Comparison of ENCODE assay signal across 9 mouse cellular contexts in genomic region chr7:141227796-141228195, GRCm38 (mm10). TPM values are rescaled to one million over a fixed set of nuclear protein-coding genes. Genes with fewer than 3 reads are reported as not detected.
A peak's percentile ranks its signal among the peaks of the same experiment; 100 is the strongest.
DNase-seq lines count a peak whose midpoint lies in the region; ATAC-seq and TF ChIP-seq lines count a peak whose summit lies in the region.
"Had no signal": no experiment of that assay in that cellular context is flagged by ENCODE, and none has a peak within 500 bp of the region (broad histone marks: within the 10 kb centered on the region; RNA-seq: fewer than 3 reads in every experiment).

No protein-coding gene starts in this region.

- H3K36me3 ChIP-seq in heart, embryonic 13.5 days: peaks cover 24% of the 10 kb centered on the region
- peaks cover 26% of the 10 kb centered on the region for H3K36me3 ChIP-seq in hindbrain, embryonic 14.5 days (replicated peaks; ENCODE audit: control insufficient read depth, insufficient read depth)
- peaks cover 12% of the 10 kb centered on the region; the same call in 1 of the 2 replicates for H3K36me3 ChIP-seq in midbrain, embryonic 11.5 days (ENCODE audit: control insufficient read depth, insufficient read depth, low read length)

- intact Hi-C loops in heart, postnatal 36 days (cut with DNase I): loop anchor here (2.0 to 5.0 kb wide), 2 partner anchors 100 to 135 kb away; partner anchors contain the start of genes Deaf1 and Tmem80

- no peak for TF ChIP-seq CTCF in cortical plate, adult 2 months (IDR thresholded peaks at IDR 0.05; ENCODE audit: extremely low read depth, insufficient read depth, low read length)

- H3K4me2 ChIP-seq in heart, embryonic 13.5 days: peak overlapping the region; percentile 97
- peak overlapping the region; percentile 98 for H3K4me2 ChIP-seq in hindbrain, embryonic 14.5 days (replicated peaks)
- H3K4me2 ChIP-seq in midbrain, embryonic 11.5 days: peak overlapping the region; percentile 98; the same call in 1 of the 2 replicates

- peak overlapping the region; percentile 98 for H3K9ac ChIP-seq in heart, embryonic 13.5 days
- no peak overlapping the region for H3K9ac ChIP-seq in hindbrain, embryonic 14.5 days
- H3K9ac ChIP-seq in midbrain, embryonic 11.5 days (ENCODE audit: low read length): no peak overlapping the region; the same call in 1 of the 2 replicates

- H3K9me3 ChIP-seq in heart, embryonic 13.5 days: no peaks in the 10 kb centered on the region
- H3K9me3 ChIP-seq in hindbrain, embryonic 14.5 days (ENCODE audit: control insufficient read depth, low read length): no peaks in the 10 kb centered on the region
- no peaks in the 10 kb centered on the region for H3K9me3 ChIP-seq in midbrain, embryonic 11.5 days (ENCODE audit: control insufficient read depth, low read length)

- no peak for DNase-seq in heart, postnatal 36 days
- DNase-seq in hindbrain, embryonic 14.5 days (ENCODE audit: low spot score): no peak
- no peak for DNase-seq in midbrain, embryonic 11.5 days (ENCODE audit: low spot score, missing footprints)
- DNase-seq in frontal cortex, postnatal 10 days (ENCODE audit: low spot score in 2 of 2): no peak
- DNase-seq in cerebellum, adult 11 months: no peak
- no peak for DNase-seq in ovary, postnatal 36 days (ENCODE audit: low spot score)

- H3K27ac ChIP-seq in heart, embryonic 13.5 days (replicated peaks): peak overlapping the region; percentile 95; the same call in 1 of the 2 replicates
- H3K27ac ChIP-seq in cortical plate, adult 2 months (ENCODE audit: insufficient read depth, low read length): no peak overlapping the region
- peak overlapping the region; percentile 96; the same call in 1 of the 2 replicates for H3K27ac ChIP-seq in hindbrain, embryonic 14.5 days
- H3K27ac ChIP-seq in midbrain, embryonic 11.5 days (ENCODE audit: low read depth, low read length): no peak overlapping the region; the same call in 1 of the 2 replicates

- H3K4me1 ChIP-seq in heart, embryonic 13.5 days: peaks cover 28% of the 10 kb centered on the region
- peaks cover 6% of the 10 kb centered on the region; the same call in 1 of the 2 replicates for H3K4me1 ChIP-seq in cortical plate, adult 2 months (ENCODE audit: control insufficient read depth, insufficient read depth, low read length)
- peaks cover 15% of the 10 kb centered on the region for H3K4me1 ChIP-seq in hindbrain, embryonic 14.5 days (replicated peaks; ENCODE audit: control insufficient read depth, insufficient read depth, low read length)
- peaks cover 11% of the 10 kb centered on the region for H3K4me1 ChIP-seq in midbrain, embryonic 11.5 days (ENCODE audit: control insufficient read depth, insufficient read depth, low read length)

- no peak for ATAC-seq in heart, embryonic 13.5 days (ENCODE audit: extremely low read depth, insufficient number of reproducible peaks, low FRiP score, low TSS enrichment)
- no peak for ATAC-seq in hindbrain, embryonic 14.5 days (ENCODE audit: low FRiP score)
- ATAC-seq in midbrain, embryonic 11.5 days (ENCODE audit: low FRiP score): peak; percentile 23; the same call in 1 of the 2 replicates

- H3K27me3 ChIP-seq in heart, embryonic 13.5 days (replicated peaks): no peaks in the 10 kb centered on the region
- no peaks in the 10 kb centered on the region for H3K27me3 ChIP-seq in hindbrain, embryonic 14.5 days (ENCODE audit: control insufficient read depth, insufficient read depth, low read length)
- H3K27me3 ChIP-seq in midbrain, embryonic 11.5 days (ENCODE audit: control insufficient read depth, insufficient read depth, low read length): no peaks in the 10 kb centered on the region

- no peak for TF ChIP-seq POLR2A in cortical plate, adult 2 months (IDR thresholded peaks at IDR 0.05; ENCODE audit: extremely low read depth, insufficient read depth, low read length)

- 80% methylated on average over 4 of the region's 4 CpGs for WGBS in heart, embryonic 13.5 days
- 76% methylated on average over 4 of the region's 4 CpGs for WGBS in hindbrain, embryonic 14.5 days
- 72% methylated on average over 4 of the region's 4 CpGs for WGBS in midbrain, embryonic 11.5 days

- H3K4me3 ChIP-seq in heart, embryonic 13.5 days: peak overlapping the region; percentile 99
- peak overlapping the region; percentile 53; the same call in 1 of the 2 replicates for H3K4me3 ChIP-seq in cortical plate, adult 2 months (ENCODE audit: insufficient read depth, low read length)
- no peak overlapping the region for H3K4me3 ChIP-seq in hindbrain, embryonic 14.5 days (replicated peaks; ENCODE audit: low read length)
- no peak overlapping the region; the same call in 1 of the 2 replicates for H3K4me3 ChIP-seq in midbrain, embryonic 11.5 days (ENCODE audit: low read depth, low read length)

RNA-seq across cellular contexts. Expression of gene Phrf1, which starts 0.8 kb away (rescaled TPM):
- polyA plus RNA-seq in heart, embryonic 13.5 days (2015; fragmentation: Nextera tagmentation; extraction: Ambion mirVana): 43.5 and 46.2 TPM in 2 replicates
- 10 to 100 TPM; 31.9 to 36.5 TPM for total RNA-seq in heart, postnatal 36 days (2021)
- 24.3 and 26.0 TPM in 2 replicates for polyA plus RNA-seq in cortical plate, adult 2 months (2012; rRNA removed)
- 61.8 and 63.5 TPM in 2 replicates for polyA plus RNA-seq in hindbrain, embryonic 14.5 days (2014; fragmentation: Nextera tagmentation; extraction: Ambion mirVana)
- 59.6 and 78.3 TPM in 2 replicates for polyA plus RNA-seq in midbrain, embryonic 11.5 days (2014; fragmentation: Nextera tagmentation; extraction: Ambion mirVana)

RNA-seq across cellular contexts. Expression of gene Rassf7, which starts 12.1 kb away (rescaled TPM):
- polyA plus RNA-seq in heart, embryonic 13.5 days (2015; fragmentation: Nextera tagmentation; extraction: Ambion mirVana): 15.1 and 15.3 TPM in 2 replicates
- 1 to 10 TPM in 1 of 2 experiments, under 1 TPM in 1; 0.79 to 1.7 TPM for total RNA-seq in heart, postnatal 36 days (2021)
- polyA plus RNA-seq in cortical plate, adult 2 months (2012; rRNA removed): 1.5 and 2.2 TPM in 2 replicates
- 20.2 and 23.5 TPM in 2 replicates for polyA plus RNA-seq in hindbrain, embryonic 14.5 days (2014; fragmentation: Nextera tagmentation; extraction: Ambion mirVana)
- 33.5 and 38.3 TPM in 2 replicates for polyA plus RNA-seq in midbrain, embryonic 11.5 days (2014; fragmentation: Nextera tagmentation; extraction: Ambion mirVana)

RNA-seq across cellular contexts. Expression of gene Lmntd2, which starts 13.9 kb away (rescaled TPM):
- polyA plus RNA-seq in heart, embryonic 13.5 days (2015; fragmentation: Nextera tagmentation; extraction: Ambion mirVana): 0.56 and 0.72 TPM in 2 replicates
- not detected for total RNA-seq in heart, postnatal 36 days (2021)
- polyA plus RNA-seq in cortical plate, adult 2 months (2012; rRNA removed): 0.17 and 0.27 TPM in 2 replicates
- 0.20 and 0.66 TPM in 2 replicates for polyA plus RNA-seq in hindbrain, embryonic 14.5 days (2014; fragmentation: Nextera tagmentation; extraction: Ambion mirVana)
- polyA plus RNA-seq in midbrain, embryonic 11.5 days (2014; fragmentation: Nextera tagmentation; extraction: Ambion mirVana): 2.1 and 2.5 TPM in 2 replicates
- total RNA-seq: gastrocnemius, postnatal 36 days had no signal

RNA-seq across cellular contexts. Expression of gene Lrrc56, which starts 33.8 kb away (rescaled TPM):
- 3.1 and 3.3 TPM in 2 replicates for polyA plus RNA-seq in heart, embryonic 13.5 days (2015; fragmentation: Nextera tagmentation; extraction: Ambion mirVana)
- 1 to 10 TPM; 2.8 to 4.0 TPM for total RNA-seq in heart, postnatal 36 days (2021)
- 5.4 and 5.8 TPM in 2 replicates for polyA plus RNA-seq in cortical plate, adult 2 months (2012; rRNA removed)
- 6.6 and 7.6 TPM in 2 replicates for polyA plus RNA-seq in hindbrain, embryonic 14.5 days (2014; fragmentation: Nextera tagmentation; extraction: Ambion mirVana)
- polyA plus RNA-seq in midbrain, embryonic 11.5 days (2014; fragmentation: Nextera tagmentation; extraction: Ambion mirVana): 7.5 and 8.8 TPM in 2 replicates

RNA-seq across cellular contexts. Expression of gene Hras, which starts 34.0 kb away (rescaled TPM):
- polyA plus RNA-seq in heart, embryonic 13.5 days (2015; fragmentation: Nextera tagmentation; extraction: Ambion mirVana): 67.5 and 90.7 TPM in 2 replicates
- 100 to 1,000 TPM in 1 of 2 experiments, 10 to 100 TPM in 1; 97.9 to 104 TPM for total RNA-seq in heart, postnatal 36 days (2021)
- 256 and 265 TPM in 2 replicates for polyA plus RNA-seq in cortical plate, adult 2 months (2012; rRNA removed)
- 168 and 187 TPM in 2 replicates for polyA plus RNA-seq in hindbrain, embryonic 14.5 days (2014; fragmentation: Nextera tagmentation; extraction: Ambion mirVana)
- polyA plus RNA-seq in midbrain, embryonic 11.5 days (2014; fragmentation: Nextera tagmentation; extraction: Ambion mirVana): 86.1 and 103 TPM in 2 replicates

Comparison
In these comparisons a context has a peak if more than half of its experiments do, and no peak if none do; other contexts are left out.
1. H3K27ac ChIP-seq: peak in heart, embryonic 13.5 days (single experiment) and hindbrain, embryonic 14.5 days (single experiment); none in cortical plate, adult 2 months (single experiment) and midbrain, embryonic 11.5 days (single experiment).
2. H3K4me3 ChIP-seq: peak in heart, embryonic 13.5 days (single experiment) and cortical plate, adult 2 months (single experiment); none in hindbrain, embryonic 14.5 days (single experiment) and midbrain, embryonic 11.5 days (single experiment).
3. Peak in every context shown above with its lines, with median percentiles within 50 percentile points of each other: H3K4me2 ChIP-seq.